Mouse (Mus musculus) 3134 (cell line): ENCODE results near the gene Asb18.

Experiments
- DNase-seq: peaks from one replicate; pipeline ENCODE4 v3.0.0-alpha.2; 2011; ENCODE audit warnings: low spot score; ENCODE audit not compliant: insufficient read length; ENCODE audit errors: extremely low read depth

Asb18 gene

GRCm38 (mm10) chr1:89912392-89912791 lies 102.1 kb downstream of the Asb18 start:
- DNase-seq, result no peak

GRCm38 (mm10) chr1:89909796-89910195 lies 104.7 kb downstream of the Asb18 start:
- DNase-seq, result no peak

GRCm38 (mm10) chr1:89902641-89903040 lies 111.8 kb downstream of the Asb18 start:
- no peak for DNase-seq

GRCm38 (mm10) chr1:89902236-89902635 lies 112.2 kb downstream of the Asb18 start:
- DNase-seq, result no peak

GRCm38 (mm10) chr1:89901381-89901780 lies 113.1 kb downstream of the Asb18 start:
- no peak for DNase-seq
